ENCODE assay signal across 8 mouse cellular contexts in genomic region chr15:96460730-96461540, GRCm38 (mm10). TPM values are rescaled to one million over a fixed set of nuclear protein-coding genes. Genes with fewer than 3 reads are reported as not detected.
DNase-seq lines count a peak whose midpoint lies in the region; ATAC-seq and TF ChIP-seq lines count a peak whose summit lies in the region.

Gene Scaf11, minus strand, starts transcription at chr15:96460843.

- peak; percentile 41 for TF ChIP-seq CTCF in ES-Bruce4 (IDR thresholded peaks at IDR 0.05; ENCODE audit: low read depth, low read length)

- peak within 1 kb of the TSS; percentile 98 for H3K9ac ChIP-seq in ES-Bruce4 (ENCODE audit: low read depth, poor library complexity, severe bottlenecking)
- peak within 1 kb of the TSS; percentile 85 for H3K9ac ChIP-seq in forebrain, embryonic 14.5 days (ENCODE audit: low read length)
- peak within 1 kb of the TSS; percentile 83 for H3K9ac ChIP-seq in neural tube, embryonic 15.5 days (replicated peaks)

- peaks cover 1% of the 10 kb centered on the region for H3K4me1 ChIP-seq in ES-Bruce4 (ENCODE audit: control insufficient read depth, insufficient read depth, low read length)
- H3K4me1 ChIP-seq in forebrain, embryonic 14.5 days (ENCODE audit: control insufficient read depth, insufficient read depth, low read length): peaks cover 6% of the 10 kb centered on the region; the same call in 1 of the 2 replicates
- H3K4me1 ChIP-seq in neural tube, embryonic 15.5 days: peaks cover 34% of the 10 kb centered on the region

- TF ChIP-seq POLR2A in ES-Bruce4 (IDR thresholded peaks at IDR 0.05; ENCODE audit: insufficient read depth, low read length): peak; percentile 40

- WGBS in forebrain, embryonic 14.5 days: under 1% methylated on average over 86 of the region's 96 CpGs
- under 1% methylated on average over 59 of the region's 96 CpGs for WGBS in neural tube, embryonic 15.5 days

- no peaks in the 10 kb centered on the region for H3K9me3 ChIP-seq in ES-Bruce4 (replicated peaks; ENCODE audit: control insufficient read depth, insufficient read depth, low read length, poor library complexity, severe bottlenecking)
- no peaks in the 10 kb centered on the region for H3K9me3 ChIP-seq in forebrain, embryonic 14.5 days (replicated peaks; ENCODE audit: control insufficient read depth, low read length)
- H3K9me3 ChIP-seq in neural tube, embryonic 15.5 days (replicated peaks): no peaks in the 10 kb centered on the region

- peak within 1 kb of the TSS; percentile 94 for H3K4me2 ChIP-seq in forebrain, embryonic 14.5 days (ENCODE audit: low read length)
- H3K4me2 ChIP-seq in neural tube, embryonic 15.5 days: peak within 1 kb of the TSS; percentile 85

- TF ChIP-seq EP300 in ES-Bruce4 (IDR thresholded peaks at IDR 0.05; ENCODE audit: insufficient read depth, low read depth, low read length): no peak

- H3K4me3 ChIP-seq in ES-Bruce4 (ENCODE audit: low read depth, low read length): peak within 1 kb of the TSS; percentile 92
- H3K4me3 ChIP-seq in forebrain, embryonic 14.5 days (ENCODE audit: low read depth, low read length): peak within 1 kb of the TSS; percentile 83
- peak within 1 kb of the TSS; percentile 82 for H3K4me3 ChIP-seq in neural tube, embryonic 15.5 days (replicated peaks)

- intact Hi-C loops in heart, postnatal 14 days (cut with DNase I): loop anchor here (1.0 to 5.0 kb wide), 2 partner anchors 13 to 174 kb away; partner anchors contain the start of gene Arid2

- H3K27ac ChIP-seq in ES-Bruce4 (ENCODE audit: insufficient read depth, low read length): peak within 1 kb of the TSS; percentile 84
- peak within 1 kb of the TSS; percentile 97 for H3K27ac ChIP-seq in forebrain, embryonic 14.5 days (ENCODE audit: low read depth, low read length)
- peak within 1 kb of the TSS; percentile 97 for H3K27ac ChIP-seq in neural tube, embryonic 15.5 days (replicated peaks)

- H3K27me3 ChIP-seq in ES-Bruce4 (ENCODE audit: control insufficient read depth, insufficient read depth, low read length, poor library complexity, severe bottlenecking): no peaks in the 10 kb centered on the region
- no peaks in the 10 kb centered on the region for H3K27me3 ChIP-seq in forebrain, embryonic 14.5 days (replicated peaks; ENCODE audit: control insufficient read depth, insufficient read depth, low read length)
- no peaks in the 10 kb centered on the region for H3K27me3 ChIP-seq in neural tube, embryonic 15.5 days (replicated peaks)

- H3K36me3 ChIP-seq in ES-Bruce4 (ENCODE audit: control insufficient read depth, insufficient read depth, low read length, poor library complexity, severe bottlenecking): 0 out of 2 replicates have a peak, but pooled peaks cover 3% of the 10 kb centered on the region
- H3K36me3 ChIP-seq in forebrain, embryonic 14.5 days (ENCODE audit: control insufficient read depth, insufficient read depth, low read length): no peaks in the 10 kb centered on the region
- no peaks in the 10 kb centered on the region for H3K36me3 ChIP-seq in neural tube, embryonic 15.5 days

- peak; percentile 98 for DNase-seq in forebrain, embryonic 14.5 days (ENCODE audit: low spot score)
- peak; percentile 98 for DNase-seq in heart, postnatal 14 days
- DNase-seq in layer of hippocampus, adult 11-12 months (ENCODE audit: low spot score): peak; percentile 94
- DNase-seq in lung, adult 18-20 months: peak; percentile 94 to 95
- peak; percentile 96 for DNase-seq in testis, postnatal 14 days (ENCODE audit: low spot score)

- ATAC-seq in cerebellum, adult (ENCODE audit: insufficient number of reproducible peaks, low FRiP score, low TSS enrichment): peak; percentile 82
- peak; percentile 94 for ATAC-seq in forebrain, embryonic 14.5 days
- peak; percentile 95 for ATAC-seq in neural tube, embryonic 15.5 days (ENCODE audit: low FRiP score)

RNA-seq across cellular contexts. Expression of gene Scaf11, which starts in this region (rescaled TPM):
- 141 and 152 TPM in 2 replicates for polyA plus RNA-seq in ES-Bruce4 (2011; ENCODE audit: insufficient read depth, insufficient read length, low read depth, missing spikeins)
- polyA plus RNA-seq in forebrain, embryonic 14.5 days (2014; fragmentation: Nextera tagmentation; extraction: Ambion mirVana): 50.1 and 55.7 TPM in 2 replicates
- 10 to 100 TPM; 48.8 to 49.6 TPM for total RNA-seq in heart, postnatal 14 days (2021)
- polyA plus RNA-seq in neural tube, embryonic 15.5 days (2015; fragmentation: Nextera tagmentation; extraction: Ambion mirVana): 43.8 and 51.4 TPM in 2 replicates

Comparison
In these comparisons a context has a peak if more than half of its experiments do, and no peak if none do; other contexts are left out.
1. Peak in every context shown above with its lines: DNase-seq, ATAC-seq, H3K4me3 ChIP-seq and H3K27ac ChIP-seq.